In the genomic region with DNA sequence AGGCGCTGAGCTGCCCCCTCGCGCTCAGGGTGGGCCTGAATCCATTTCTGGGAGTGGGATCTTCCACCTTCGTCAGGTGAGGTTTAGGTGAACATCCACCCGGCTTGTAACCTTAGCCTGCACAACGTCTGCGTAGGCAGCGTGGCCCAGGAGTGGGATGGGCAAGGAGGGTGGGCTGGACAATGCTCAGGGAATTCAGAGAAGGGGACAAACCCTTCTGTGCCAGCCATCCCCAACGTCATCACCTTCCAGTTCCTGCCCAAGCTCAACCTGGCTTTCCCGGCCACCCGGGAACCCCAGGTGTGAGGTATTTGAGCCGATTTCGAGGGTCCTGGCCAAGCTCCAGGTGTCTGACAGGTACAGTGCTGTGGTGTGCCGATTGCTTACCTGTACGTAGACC, we compare ENCODE assay signal across 1 mouse cellular context.
TF ChIP-seq lines count a peak whose summit lies in the region.

No protein-coding gene starts in this region.

TF ChIP-seq in MEL, 35 proteins besides CTCF, POLR2A, EP300 and RAD21:
- TF ChIP-seq SIN3A (IDR thresholded peaks at IDR 0.05; ENCODE audit: low read length) = peak; percentile 8; the same call in 1 of the 2 replicates
- no peak for TF ChIP-seq NELFE (IDR thresholded peaks at IDR 0.05; ENCODE audit: low read depth, low read length)
- TF ChIP-seq GABPA (IDR thresholded peaks at IDR 0.05; ENCODE audit: low read depth, low read length) = no peak
